Comparison of ENCODE assay signal across 12 mouse cellular contexts in genomic region chr4:104563512-104563911, GRCm38 (mm10).
"Had no signal": no experiment of that assay in that cellular context is flagged by ENCODE, and none has a peak within 500 bp of the region (broad histone marks: within the 10 kb centered on the region; RNA-seq: fewer than 3 reads in every experiment).

No protein-coding gene starts in this region.

- DNase-seq: kidney, adult 11 months; kidney, adult 9 months; kidney, postnatal 4 days; liver; liver, embryonic 13.5 days; liver, postnatal 0 days; lung, postnatal 14 days; midbrain, embryonic 14.5 days; right cerebral cortex, postnatal 4 days; spleen, adult 18-20 months; thymus, adult 2 months; thymus, postnatal 25 days had no signal
